Mouse (Mus musculus) gonadal fat pad, adult 2 months (tissue): ENCODE measurements at regions not wholly inside any gene's neighbourhood (a gene's known extent, or its start where the extent isn't known, plus 50 kb on each side); places are given as distances from the start of the nearest gene placed in this dataset.

Source experiments
- DNase-seq: peaks from one replicate; pipeline ENCODE4 v3.0.0-alpha.2; 2012; ENCODE audit warnings: low read depth

- no peak for DNase-seq
Observed at GRCm38 (mm10) chr4:127517539-127517938, 159.6 kb upstream of the Gjb5 start.

GRCm38 (mm10) chr4:127509936-127510335 lies 152.0 kb upstream of the Gjb5 start:
- no peak for DNase-seq

GRCm38 (mm10) chr4:127502621-127503020 lies 144.6 kb upstream of the Gjb5 start:
- no peak for DNase-seq

DNA sequence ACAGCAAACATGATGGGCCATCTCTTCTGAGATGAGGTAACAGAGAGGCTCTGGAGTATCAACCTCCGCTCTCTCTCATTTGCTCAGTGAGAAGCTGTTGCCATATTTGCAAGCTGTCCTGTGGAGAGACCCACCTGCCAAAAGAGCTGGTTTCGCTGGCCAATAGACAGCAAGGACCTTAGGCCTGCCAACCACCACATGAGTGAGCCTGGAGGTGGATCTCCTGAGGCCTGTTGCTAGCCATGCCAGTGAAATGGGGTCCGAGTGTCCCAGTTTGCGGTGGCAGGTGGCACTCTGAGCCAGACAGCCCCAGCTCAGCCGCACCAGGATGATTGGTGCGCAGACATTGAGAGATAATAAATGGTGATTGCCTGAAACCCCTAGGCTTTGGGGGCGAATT lies 143.9 kb upstream of the Gjb5 start:
- DNase-seq: no peak

DNA sequence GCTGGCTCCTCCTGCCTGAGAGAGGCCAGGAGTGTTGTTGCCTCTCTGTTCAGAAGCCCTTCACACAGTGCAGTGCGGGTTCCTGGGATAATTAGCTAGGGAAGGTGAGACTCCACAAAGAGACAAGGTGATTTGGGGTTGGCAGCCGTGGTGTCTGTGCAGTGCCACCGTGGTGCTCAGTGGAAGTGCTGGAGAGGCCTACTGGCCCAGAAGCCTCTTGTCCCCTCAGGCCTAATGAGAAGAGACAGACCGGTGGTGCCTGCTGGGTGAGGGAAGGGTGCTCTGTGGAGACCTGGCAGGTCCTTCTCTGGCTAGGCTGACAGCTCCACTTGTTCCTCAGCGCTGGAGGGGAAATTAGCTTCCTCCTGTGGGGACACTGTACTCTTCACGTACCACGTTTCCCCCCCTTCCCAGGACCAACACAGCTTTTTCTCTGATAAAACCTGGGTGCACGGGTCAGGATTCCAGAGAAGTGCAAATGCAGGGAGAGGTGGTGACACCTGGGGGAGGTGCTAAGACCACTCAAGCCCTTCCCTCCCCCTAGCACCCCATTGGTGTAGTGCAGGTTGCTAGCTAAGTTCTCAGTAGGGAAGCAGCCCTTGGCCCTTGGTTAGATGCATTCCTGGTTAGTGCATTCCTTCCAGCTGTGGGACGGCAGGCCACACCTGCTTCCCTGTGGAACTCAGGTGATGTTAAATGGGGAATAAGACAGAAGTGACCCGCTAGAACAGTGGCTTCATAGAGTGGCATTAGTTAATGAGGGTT lies 129.2 kb upstream of the Gjb5 start:
- no peak for DNase-seq

DNA sequence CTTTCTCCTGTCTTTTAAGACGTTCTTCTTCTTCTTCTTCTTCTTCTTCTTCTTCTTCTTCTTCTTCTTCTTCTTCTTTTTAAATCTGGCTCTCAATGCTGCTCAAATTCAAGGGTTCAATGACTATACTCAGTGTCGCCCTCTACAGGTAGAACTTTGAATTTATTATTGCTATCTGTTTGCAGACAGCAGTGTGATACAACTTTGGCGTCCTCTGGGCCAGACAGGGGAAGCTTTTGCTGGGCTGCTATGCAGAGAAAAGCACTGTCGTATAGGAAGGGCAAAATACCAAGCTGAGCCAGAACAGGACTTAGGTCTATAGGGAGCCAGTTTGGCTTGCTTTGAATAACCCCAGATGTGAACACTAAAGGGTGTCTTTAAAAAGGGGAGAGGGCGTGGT lies 127.3 kb upstream of the Gjb5 start:
- DNase-seq: no peak

GRCm38 (mm10) chr4:127482461-127482860 lies 124.5 kb upstream of the Gjb5 start:
- DNase-seq: no peak

DNA sequence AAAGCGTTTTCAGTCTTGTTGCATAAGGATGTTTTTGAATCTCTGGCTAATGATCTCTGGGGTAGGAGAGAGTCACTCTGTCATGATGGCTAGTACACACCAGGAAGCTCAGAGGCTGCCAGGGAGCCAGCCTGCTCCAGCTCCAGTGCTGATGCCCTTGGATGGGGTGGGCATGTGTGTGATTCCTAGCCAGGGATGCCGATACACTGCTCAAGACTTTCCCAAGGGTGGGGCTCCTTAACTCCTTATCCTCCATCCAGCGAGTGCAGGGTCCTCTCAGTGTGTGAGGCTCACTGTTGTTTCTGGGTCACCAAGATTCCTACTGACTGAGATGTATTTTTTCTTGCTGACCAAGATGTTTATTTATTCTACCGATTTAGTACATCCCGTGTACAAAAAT lies 122.4 kb upstream of the Gjb5 start:
- no peak for DNase-seq

DNA sequence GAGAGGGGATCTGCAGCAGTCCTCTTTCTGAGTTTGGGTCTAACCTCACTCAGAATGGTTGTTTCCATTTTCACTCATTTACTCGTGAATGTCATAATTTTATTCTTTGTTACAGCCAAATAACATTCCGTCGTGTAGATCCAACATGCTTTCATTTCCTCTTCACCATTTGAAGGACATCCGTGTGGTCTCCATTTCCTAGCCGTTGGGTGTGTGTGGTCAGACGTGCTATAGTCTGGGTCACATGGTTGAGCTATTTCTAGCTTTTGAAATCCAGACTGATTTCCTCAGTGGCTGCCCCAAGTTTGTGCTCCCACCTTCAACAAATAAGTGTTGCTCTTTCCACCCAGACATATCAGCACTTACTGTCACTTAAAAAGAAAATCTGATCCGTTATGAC lies 111.9 kb upstream of the Gjb5 start:
- no peak for DNase-seq

- no peak for DNase-seq
Observed at GRCm38 (mm10) chr4:127454511-127455119, 96.6 kb upstream of the Gjb5 start.

DNA sequence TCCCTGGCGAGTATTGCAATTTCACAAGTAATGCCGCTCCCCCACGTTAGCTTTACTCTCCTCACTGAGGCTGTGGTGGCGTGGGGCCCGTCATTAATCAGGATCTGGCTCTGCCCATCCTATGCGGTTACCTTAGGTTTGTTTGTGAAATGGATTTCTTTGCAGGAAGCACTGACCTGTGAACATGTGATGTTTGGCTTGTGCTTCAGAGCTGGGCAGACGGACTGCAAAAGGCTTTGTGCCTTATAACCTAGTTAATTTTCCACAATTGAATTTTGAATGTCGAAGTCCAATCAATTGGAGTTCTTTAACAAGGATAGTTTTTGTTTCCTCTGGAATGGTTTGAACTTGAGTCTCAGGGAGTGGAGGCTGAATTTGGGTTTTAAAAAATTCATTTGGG lies 94.1 kb upstream of the Gjb5 start:
- DNase-seq: no peak

DNA sequence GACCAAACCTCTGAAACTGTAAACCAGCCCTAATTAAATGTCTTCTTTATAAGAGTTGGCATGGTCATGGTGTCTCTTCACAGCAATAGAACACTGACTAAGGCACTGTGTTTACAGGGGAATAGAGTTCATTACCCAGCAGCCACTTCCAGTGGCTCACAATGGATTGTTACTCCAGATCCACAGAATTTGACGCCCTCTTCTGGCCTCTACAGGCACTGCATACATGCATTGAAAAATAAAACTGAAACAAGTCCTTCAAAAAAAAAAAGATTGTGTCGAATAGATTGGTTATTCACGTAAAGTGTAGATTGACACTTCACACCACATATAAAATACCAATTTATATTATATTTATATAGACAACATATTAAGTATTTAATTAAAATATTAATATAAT lies 87.3 kb upstream of the Gjb5 start:
- no peak for DNase-seq

GRCm38 (mm10) chr4:127444056-127444455 lies 86.1 kb upstream of the Gjb5 start:
- DNase-seq: no peak

GRCm38 (mm10) chr4:127442001-127442400 lies 84.0 kb upstream of the Gjb5 start:
- DNase-seq: no peak

DNA sequence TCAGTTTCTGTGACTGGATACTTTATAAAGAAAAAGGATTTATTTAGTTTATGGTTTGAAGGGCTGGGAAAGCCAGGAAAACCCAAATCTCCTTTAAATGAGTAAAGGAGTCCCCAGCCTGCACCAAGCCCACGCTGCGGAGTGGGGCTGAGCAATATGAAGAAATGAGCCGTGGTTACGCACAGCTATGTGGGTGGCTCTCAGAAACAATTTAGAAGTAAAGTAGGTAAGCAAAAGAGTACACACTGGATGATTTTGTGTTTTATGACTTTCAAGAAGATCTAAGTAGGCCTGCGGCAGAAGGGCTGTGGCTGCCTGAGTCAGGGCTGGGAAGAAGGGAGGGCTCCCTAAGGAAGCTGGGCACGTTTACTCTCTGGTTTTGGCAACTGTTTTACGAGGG lies 82.6 kb upstream of the Gjb5 start:
- no peak for DNase-seq

GRCm38 (mm10) chr4:127435076-127435475 lies 77.1 kb upstream of the Gjb5 start:
- no peak for DNase-seq

DNA sequence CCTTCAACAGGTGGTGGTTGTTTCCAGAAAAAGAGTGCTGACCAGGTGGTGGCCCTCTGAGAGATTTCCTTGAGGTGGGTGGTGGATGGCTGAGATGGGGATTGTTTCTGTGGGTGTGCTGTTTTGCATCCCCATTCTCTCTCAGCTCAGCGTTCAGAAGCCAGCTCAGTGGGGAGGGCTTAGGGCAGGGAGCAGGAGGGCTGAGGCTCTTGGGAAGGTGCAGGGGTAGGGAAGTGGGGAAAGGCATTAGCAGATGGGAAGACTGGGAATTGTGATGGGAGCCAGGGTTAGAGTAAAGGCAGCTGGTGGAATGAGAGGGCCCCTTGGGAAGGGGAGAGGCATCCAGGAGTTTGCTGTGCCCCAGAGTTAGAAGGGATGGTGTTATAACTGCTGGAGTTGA lies 72.3 kb upstream of the Gjb5 start:
- DNase-seq: no peak

GRCm38 (mm10) chr4:127429748-127430147 lies 71.8 kb upstream of the Gjb5 start:
- no peak for DNase-seq

DNA sequence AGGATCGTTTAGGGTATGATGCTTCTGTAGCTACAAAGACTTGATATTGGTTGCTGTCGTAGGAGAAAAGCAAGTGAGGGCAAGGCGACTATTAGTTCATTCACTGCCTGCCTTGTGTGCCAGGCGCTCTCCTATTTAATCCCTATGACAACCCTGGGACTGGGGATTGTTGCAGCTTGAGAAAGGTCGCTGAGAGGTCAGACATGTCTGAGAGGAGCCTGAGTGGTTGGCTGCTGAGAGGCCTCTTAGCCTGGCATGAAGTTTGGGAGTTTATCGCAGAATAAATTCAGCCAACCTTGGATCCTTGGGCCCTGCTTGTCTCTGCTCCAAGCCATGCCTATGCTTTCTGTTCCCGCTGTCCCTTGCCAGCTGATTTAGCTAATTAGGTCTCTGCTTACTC lies 65.9 kb upstream of the Gjb5 start:
- DNase-seq: no peak

GRCm38 (mm10) chr4:127421927-127422450 lies 64.0 kb upstream of the Gjb5 start:
- DNase-seq: no peak

DNA sequence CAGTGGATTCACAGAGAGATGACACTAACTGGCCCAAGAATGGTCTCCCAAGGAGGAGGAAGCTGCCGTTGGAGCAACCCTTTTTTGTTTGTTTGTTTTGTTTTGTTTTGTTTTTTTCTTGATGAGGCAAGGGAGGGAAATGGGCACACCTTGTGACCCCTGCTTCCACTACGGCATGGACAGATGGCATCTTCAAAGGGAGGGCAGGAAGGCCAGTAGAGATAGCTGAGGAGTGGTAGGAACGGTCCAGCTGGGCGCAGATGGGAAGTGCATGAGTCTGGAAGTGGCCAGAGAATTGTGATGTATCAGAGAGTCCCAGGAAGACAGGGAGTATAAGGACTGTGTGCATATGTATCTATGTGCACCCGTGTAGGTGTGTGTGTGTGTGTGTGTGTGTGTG lies 63.1 kb upstream of the Gjb5 start:
- DNase-seq: no peak

- DNase-seq: no peak
Observed at GRCm38 (mm10) chr4:127419786-127420120, 61.8 kb upstream of the Gjb5 start.

DNA sequence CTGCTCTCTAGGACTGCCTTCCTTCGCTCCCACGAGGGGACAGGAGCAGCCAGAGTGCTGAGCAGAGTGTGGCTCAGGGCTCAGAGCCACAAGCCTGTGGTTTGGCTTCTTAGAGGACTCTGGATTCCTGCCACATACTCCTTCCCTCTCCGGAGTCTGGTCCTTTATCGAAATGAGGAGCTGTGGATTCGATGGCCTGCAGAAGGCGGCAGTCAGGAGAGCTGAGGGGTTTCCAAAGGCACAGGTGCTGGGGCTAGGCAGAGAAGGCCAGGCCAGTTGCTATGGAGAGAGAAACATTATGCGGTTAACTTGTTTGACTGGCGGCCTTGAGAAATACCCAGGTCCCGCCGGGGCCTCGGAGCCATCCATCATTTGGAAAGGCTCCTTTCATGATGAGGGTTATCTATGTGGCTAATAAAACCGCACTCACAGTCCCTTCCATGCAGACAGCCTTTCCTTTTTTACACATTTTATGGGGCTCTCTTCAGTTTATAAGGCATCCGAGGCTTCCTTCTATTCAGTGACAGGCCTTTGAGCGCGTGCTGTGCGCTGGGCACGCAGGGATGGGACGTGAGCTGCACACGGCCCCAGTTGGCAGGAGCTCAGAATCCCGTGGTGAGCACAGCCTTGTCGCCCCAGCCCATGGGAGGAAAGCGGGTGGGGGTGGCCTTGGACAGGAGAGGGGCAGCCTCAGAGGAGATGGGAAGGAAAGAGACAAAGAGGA lies 61.2 kb upstream of the Gjb5 start:
- DNase-seq: no peak
